Mouse (Mus musculus) heart, postnatal 0 days (tissue): ENCODE results near the gene Epas1.

ENCODE experiments used
- CTCF ChIP-seq: IDR thresholded peaks from 2 replicates; pipeline ENCODE4 v1.5.1; 2016; ENCODE audit warnings: antibody characterized with exemption, control low read depth, low read depth
- EP300 ChIP-seq: IDR thresholded peaks from 2 replicates; pipeline ENCODE4 v1.6.1; 2016; ENCODE audit warnings: antibody characterized with exemption, low read depth

DNA sequence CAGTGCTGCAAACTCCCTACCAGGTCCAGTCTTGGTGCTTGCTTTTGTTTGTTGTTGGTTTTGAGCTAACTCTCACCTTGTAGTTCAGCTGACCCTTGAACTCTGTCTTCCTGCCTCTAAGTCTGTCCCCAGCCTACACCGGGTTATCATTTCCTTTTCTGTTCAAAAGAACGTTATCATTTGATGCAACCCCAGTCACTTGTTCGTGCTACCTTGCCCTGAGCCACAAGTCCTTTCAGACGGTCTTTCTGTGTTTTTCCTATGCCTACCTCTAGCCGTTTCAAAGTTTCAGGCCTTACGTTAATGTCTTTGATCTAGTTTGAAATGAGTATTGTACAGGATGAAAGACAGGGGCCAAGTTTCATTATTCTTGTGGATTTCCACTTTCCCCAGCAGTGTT, 119.1 kb downstream of the Epas1 start:
- TF ChIP-seq CTCF (no peak), EP300 (no peak)
